Mouse (Mus musculus): Measurements from ENCODE around the gene Gpr162.

The Gpr162 gene

GRCm38 (mm10) chr6:124810566-124811402, 53.0 kb downstream of the Gpr162 start:
- peak; percentile 15 for DNase-seq

GRCm38 (mm10) chr6:124809775-124810538, 53.8 kb downstream of the Gpr162 start:
- DNase-seq: no peak

- DNase-seq: peak; percentile 69
Observed at GRCm38 (mm10) chr6:124809052-124809774, 54.6 kb downstream of the Gpr162 start.
